Mouse (Mus musculus) left cerebral cortex, adult 11 months (tissue): ENCODE results near the gene Snn.

Experiments used
- DNase-seq: peaks from one replicate; pipeline ENCODE4 v3.0.0; 2022; ENCODE audit warnings: low spot score

Gene Snn

GRCm38 (mm10) chr16:11047130-11047529 lies 13.6 kb upstream of the Snn start:
- no peak for DNase-seq

- no peak for DNase-seq
These were observed 10.5 kb upstream of the Snn start for GRCm38 (mm10) chr16:11050226-11050625.

- no peak for DNase-seq
These were observed 9.6 kb upstream of the Snn start for GRCm38 (mm10) chr16:11051134-11051533.

- no peak for DNase-seq
These were observed 6.3 kb upstream of the Snn start for GRCm38 (mm10) chr16:11054409-11054808.

- no peak for DNase-seq
These were observed 5.9 kb upstream of the Snn start for GRCm38 (mm10) chr16:11054871-11055270.

- DNase-seq, result no peak
These were observed 4.8 kb upstream of the Snn start for GRCm38 (mm10) chr16:11055916-11056315.

GRCm38 (mm10) chr16:11062794-11063721 lies 2.3 kb downstream of the Snn start:
- DNase-seq, result no peak

GRCm38 (mm10) chr16:11064341-11064740 lies 3.6 kb downstream of the Snn start:
- DNase-seq, result no peak

GRCm38 (mm10) chr16:11064742-11065141 lies 4.0 kb downstream of the Snn start:
- DNase-seq, result no peak

- no peak for DNase-seq
These were observed 4.7 kb downstream of the Snn start for GRCm38 (mm10) chr16:11065431-11065830.

GRCm38 (mm10) chr16:11066029-11066832 lies 5.5 kb downstream of the Snn start, which contains the start of gene Litaf:
Gene Litaf (minus strand): TSS chr16:11066157.
- peak; percentile 95 for DNase-seq

- DNase-seq, result no peak
These were observed 6.1 kb downstream of the Snn start for GRCm38 (mm10) chr16:11066833-11067191.

GRCm38 (mm10) chr16:11068666-11069065 lies 7.9 kb downstream of the Snn start:
- no peak for DNase-seq

GRCm38 (mm10) chr16:11069271-11069670 lies 8.5 kb downstream of the Snn start:
- DNase-seq, result no peak

- DNase-seq, result no peak
These were observed 9.1 kb downstream of the Snn start for GRCm38 (mm10) chr16:11069710-11070420.

GRCm38 (mm10) chr16:11071176-11071575 lies 10.4 kb downstream of the Snn start:
- no peak for DNase-seq

GRCm38 (mm10) chr16:11071887-11072286 lies 11.1 kb downstream of the Snn start:
- no peak for DNase-seq

GRCm38 (mm10) chr16:11072454-11072853 lies 11.7 kb downstream of the Snn start:
- DNase-seq, result no peak

- no peak for DNase-seq
These were observed 12.3 kb downstream of the Snn start for GRCm38 (mm10) chr16:11073060-11073459.

GRCm38 (mm10) chr16:11077601-11078201 lies 17.0 kb downstream of the Snn start:
- no peak for DNase-seq

- DNase-seq, result no peak
These were observed 17.6 kb downstream of the Snn start for GRCm38 (mm10) chr16:11078216-11078869.
